Mouse (Mus musculus) embryonic fibroblast, embryonic 13.5 days (primary cell): ENCODE measurements around the gene Polr1b.

Source experiments
- CTCF ChIP-seq: IDR thresholded peaks from 2 replicates; pipeline ENCODE4 v1.5.1; 2011; ENCODE audit warnings: mild to moderate bottlenecking, control low read depth, low read length, moderate library complexity, borderline replicate concordance; ENCODE audit not compliant: insufficient read depth
- POLR2A ChIP-seq: IDR thresholded peaks from 2 replicates; pipeline ENCODE4 v1.6.1; 2011; ENCODE audit warnings: low read depth, mild to moderate bottlenecking, control low read depth, low read length, moderate library complexity

DNA sequence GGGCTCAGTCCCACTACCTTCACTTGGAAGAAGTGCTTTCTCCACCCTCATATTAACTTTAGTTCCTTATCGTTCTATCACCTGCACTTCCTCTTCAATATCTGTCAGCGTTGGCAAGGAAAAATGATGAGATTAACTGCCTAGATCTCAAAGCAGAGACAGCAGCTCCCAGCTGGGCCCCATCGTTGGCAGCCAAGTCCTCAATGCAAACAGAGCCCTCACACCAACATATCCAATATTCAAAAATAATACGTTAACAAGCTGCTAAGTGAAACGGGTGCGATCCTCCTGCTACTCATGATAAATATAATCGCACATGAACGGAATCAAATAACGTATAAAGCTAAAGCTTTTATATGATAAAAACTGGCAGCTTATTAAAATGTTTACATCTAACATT, 50.3 kb downstream of the Polr1b start:
- TF ChIP-seq POLR2A (no peak), CTCF (no peak)
